Mouse (Mus musculus) yolk sac, embryonic 10.5 days (tissue): ENCODE results near the gene Zfp488.

Experiments used
- DNase-seq: peaks from one replicate; pipeline ENCODE4 v3.0.0-alpha.2; 2017; ENCODE audit warnings: low spot score

The Zfp488 gene

DNA sequence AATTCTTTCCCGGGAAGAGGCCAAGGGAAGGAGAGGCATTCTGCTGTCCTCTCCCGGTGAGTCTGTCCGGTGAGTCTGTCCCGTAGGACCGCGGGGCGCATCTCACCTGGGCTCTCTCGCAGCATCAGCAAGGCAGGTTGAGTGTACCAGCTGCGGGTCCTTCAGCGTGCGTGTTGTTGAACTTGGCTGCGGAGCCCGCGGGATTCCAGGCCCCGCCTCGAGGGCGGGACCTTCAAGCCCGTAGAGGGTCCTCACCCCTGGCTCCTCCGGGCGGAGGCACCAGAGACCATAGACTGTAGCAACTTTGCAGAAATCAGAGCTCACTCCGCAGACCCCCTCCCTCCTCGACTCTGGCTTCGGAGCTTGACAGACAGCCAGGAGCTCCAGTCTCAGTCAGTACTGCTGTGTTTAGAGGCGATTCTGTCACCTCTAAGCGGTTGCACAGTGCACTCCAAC lies at the start of gene Zfp488:
Gene Zfp488 (minus strand): TSS at position 161 of the 456 bp plus-strand sequence.
- DNase-seq: peak; percentile 12

DNA sequence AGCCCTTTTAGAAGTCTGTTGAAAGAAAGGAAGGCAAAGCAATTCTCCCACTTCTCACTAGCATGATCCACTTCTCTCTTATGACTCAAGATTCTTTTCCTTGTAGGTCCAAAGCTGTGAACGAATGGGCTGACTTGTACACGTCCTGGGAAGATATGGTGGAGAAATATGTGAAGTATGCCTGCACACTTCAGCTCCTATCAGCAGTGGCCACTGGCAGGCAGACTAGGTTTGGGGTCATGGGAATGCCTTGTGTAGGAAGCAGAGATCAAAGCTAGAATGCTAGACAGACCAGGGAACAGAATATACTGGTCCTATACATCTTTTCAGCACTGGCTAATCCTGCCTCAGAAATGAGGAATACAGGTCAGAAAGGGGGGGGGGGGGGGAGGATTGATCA lies 48.1 kb upstream of the Zfp488 start:
- DNase-seq: peak; percentile 7

DNA sequence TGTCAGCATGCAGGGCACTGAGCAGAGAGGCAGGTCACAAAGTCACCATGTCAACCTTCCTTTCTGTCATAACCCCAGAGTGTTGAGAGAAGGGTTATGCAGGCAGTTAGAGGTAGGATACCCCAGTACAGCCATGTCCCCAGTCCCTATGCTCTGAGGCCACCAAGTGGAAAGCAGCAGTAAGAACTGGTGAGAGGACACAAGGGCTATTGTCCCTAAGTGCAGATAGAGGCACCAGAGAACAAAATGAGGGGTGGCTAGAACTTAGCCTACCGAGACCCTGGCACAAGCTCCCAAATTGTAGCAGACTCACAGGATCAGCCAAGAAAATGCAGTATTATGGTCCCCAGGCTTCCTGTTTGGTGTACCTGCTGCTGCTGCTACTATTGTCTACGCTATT lies 38.4 kb upstream of the Zfp488 start:
- no peak for DNase-seq

DNA sequence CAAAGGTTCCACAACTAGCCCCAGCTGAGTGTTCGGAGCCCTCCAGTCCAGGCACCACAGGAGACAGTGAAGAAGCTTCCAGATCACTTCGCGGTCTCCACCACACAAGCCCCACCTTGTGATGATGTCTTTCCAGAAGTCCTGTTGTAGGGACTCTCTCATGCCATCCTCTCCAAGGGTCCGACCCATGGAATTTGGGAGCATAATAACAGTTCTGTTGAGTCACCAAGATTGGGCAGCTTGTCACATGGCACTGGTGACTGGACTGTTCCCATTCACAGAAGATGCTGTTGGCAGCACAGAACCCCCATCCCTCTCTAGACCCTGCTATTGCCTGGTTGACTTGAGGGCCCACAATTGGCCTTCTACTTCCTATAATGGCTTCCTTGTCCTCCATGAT lies 37.8 kb upstream of the Zfp488 start, which contains the start of gene Gm5460:
Gene Gm5460 (plus strand): TSS at position 378 of the 400 bp plus-strand sequence.
- DNase-seq: no peak

DNA sequence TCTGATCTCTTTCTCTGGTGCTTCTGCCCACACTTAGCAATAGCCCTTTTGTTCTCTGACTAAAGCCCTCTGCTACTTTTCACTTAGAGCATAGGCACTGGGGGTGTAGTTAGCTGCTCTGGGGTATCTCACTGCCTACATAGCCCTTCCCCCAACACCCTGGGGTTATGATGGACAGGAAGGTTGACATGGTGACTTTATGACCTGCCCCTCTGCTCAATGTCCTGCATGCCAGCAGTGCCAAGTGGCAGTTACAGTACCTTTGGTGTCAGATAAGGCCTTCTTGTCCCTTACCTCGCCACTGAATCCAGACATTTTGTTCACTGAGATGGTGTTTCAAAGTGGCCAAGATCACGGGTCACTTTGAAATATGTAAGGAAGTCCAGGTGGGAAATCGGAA lies 36.5 kb upstream of the Zfp488 start, which contains the start of gene Gm30083:
Gene Gm30083 (minus strand): TSS at position 120 of the 400 bp plus-strand sequence.
- DNase-seq: no peak

DNA sequence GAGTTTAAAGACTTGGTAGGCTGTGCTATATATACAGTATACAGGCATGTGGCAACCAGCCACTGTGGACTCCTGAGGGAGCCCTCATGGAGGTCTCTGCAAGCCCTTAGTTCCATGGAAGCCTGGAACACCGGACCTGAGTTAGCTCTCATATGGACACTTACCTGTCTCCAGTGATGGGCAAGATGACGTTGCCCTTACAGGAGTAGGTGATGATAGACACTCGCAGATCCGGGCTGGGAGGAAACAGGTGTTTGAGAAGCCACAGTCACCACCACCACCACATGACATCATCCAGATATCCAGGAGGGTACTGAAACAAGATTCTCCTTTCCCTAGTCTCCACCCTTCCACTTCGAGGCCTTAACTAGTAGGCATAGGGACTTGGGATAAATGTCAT lies 23.8 kb upstream of the Zfp488 start:
- no peak for DNase-seq

DNA sequence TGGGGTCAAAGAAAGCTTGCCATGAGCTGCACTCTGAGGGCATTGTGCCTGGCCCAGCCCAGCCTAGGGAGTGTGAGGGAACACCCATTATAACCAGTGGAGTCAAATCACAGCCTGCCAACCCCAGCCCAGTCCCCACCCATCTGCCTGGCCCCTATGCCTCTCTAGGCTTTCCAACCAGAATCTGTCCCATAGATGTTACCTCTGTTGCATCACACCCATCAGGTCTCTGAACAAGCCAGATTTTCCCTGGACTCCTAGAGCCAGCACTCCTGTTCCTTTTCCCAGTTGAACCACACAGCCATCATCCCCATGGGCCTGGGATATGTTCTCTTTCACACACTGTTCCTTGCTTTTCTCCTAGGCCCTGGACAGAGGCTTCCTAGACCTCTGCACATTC lies 22.9 kb upstream of the Zfp488 start:
- DNase-seq: no peak

DNA sequence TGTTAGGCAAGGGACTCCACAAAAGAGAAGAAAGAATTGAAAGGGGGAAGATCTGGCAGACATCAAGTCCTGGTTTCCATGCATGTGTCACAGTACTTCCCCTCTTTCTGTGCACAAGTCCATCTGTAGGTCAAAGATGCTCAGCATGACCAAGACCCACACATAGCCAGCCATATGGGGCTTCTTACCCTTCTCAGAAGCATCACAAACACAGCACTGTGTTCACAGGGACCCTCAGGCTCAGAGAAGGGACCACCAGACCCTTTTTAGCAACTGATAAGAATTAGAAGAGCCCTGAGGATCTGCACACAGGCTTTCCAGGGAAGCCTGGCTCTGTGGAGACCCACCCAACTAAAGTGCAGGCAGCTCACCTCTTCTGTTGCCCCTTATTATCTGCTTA lies 21.5 kb upstream of the Zfp488 start:
- no peak for DNase-seq

DNA sequence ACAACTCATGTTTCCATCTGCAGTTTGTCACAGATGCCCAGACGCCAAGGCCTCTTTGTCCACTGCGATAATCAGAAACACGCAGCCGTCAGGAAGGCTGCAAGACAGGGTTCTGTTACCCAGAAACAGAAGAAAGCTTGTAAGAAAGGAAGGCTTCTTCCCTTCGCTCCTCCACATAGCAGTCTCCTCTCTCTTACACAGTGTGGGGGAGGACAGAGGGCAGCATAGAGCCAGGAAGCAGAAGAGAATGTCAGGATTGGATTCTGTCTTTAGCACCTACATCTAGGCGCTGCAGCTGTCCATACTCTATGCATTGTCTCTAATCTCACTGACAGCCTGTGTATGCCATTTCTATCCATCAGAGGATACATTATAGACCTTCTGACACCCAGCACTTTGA lies 18.9 kb upstream of the Zfp488 start:
- no peak for DNase-seq

DNA sequence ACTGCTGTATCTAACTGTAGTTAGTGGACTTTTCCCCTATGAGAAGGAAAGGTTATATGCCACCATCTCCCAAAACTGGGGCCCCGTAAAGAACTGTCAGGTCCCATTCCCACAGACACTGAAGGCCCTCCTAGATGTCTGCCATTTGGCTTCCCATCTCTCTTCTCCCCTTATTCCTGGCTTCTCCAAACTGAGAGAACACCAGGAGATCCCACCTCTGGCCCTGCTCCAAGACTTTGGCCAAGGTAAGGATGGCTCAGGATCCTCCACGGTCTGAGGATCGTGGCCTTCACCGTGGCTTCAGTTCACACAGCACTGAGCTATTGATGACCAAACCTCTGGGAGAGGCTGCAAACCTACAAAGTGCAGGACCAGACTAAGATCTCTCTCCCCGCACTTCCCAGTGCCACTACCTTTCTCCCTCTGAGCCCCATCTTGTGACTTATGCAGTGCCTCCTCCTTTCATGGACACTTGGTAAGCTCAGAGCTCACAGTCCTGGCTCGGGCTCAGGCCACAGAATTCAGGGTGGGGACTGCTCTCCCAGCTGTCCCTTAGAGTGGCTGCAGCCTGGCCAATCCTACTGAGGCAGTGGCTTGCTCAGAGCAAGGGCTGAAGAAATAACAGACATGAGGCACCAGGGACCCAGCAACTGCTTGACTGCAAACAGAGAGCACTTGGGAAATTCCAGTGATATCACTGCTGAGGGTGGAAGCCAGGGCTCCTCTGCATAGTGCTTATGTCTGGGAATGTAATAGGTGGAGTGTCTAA lies 15.1 kb upstream of the Zfp488 start:
- DNase-seq: no peak

DNA sequence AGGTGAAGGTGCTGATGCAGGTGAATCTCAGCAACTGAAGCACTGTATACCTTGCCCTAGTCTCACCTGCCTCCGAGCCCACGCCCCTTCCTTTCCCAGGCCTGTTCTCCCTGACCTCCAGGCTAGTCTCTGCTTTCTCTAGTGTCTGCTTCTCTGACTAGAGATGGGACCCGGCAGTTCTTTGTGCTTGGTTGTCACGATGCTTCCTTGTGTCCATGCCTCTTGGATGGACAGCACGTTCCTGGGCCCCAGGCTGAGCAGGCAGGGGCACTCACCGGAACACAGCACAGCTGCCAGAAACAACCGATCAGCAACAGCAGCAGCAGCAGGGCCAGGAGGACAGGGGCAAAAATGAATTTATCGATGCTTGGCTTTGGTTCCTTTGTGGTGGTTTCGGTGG lies 14.5 kb upstream of the Zfp488 start:
- DNase-seq: no peak

DNA sequence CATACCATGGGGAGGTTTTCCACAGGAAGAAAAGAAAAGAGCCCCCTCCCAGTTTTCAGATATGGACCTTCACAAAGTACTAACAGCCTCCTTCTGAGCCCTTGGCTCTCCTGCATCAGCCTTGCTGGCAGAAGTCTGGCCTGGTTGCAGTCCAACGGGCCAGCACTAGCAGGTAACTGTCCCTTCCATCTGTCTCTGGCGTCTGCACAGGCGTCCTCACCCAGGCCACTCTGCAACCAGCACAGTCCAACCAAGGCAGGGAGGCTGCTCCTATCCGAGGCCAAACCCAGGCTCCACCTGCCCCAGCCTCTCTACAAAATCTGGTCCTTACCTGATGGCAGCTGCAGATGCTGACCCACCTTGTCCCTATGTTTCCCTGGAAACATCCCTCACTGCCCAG lies 13.4 kb upstream of the Zfp488 start:
- no peak for DNase-seq

DNA sequence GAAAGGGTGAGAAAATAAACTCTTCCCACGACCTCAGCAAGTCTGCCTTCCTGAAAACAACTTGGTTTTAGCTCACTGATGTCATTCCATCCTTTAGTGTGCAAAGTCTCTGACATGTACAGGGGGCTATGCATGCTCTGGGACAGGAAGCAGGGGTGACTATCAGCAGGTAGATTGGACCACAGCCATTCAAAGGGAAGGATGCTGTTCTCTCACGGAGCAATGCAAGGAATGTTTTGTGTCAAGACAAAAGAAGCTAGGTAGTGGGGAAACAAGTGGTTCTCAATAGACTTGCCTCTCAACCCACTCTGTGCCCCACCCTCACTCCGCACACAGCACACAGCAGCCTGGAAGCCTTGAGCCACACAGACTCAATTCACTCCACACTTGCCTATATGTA lies 10.6 kb upstream of the Zfp488 start:
- no peak for DNase-seq

DNA sequence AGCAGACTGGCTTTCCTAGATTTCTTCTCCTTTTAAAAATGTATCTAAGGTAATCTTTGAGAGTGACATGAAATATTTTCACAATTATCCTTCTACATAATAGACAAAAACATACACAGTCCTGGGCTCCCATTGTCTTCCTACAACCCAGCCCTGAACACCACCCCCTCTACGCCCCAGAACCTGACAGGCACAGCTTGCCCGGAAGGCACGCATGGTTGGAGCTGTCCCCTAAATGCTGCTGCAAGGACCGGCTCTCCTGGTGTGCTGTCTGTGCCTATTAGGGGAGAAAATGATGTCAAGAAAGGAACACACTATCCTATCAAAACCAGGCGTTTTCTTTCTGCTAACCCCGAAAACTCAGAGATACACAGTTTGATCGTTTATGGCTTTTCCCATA lies 816 bp downstream of the Zfp488 start:
- no peak for DNase-seq

DNA sequence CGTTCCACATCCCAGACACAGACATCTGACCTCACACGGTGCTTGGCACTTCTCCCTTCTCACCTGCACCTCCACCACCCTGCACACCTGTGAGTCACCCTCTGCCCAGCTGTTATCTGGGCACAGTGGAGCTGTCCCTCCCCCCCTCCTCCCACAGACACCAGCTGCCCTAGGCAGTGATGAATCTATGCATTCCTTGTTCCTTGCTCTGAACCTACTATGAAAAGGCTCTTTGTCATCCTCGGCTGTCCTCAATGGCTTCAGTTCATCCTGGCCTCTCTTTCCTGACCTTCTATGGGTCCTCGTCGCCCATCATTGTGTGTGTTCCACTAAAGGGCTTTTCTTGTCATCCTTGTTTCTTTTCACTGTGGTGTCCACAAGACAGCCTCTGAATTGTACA lies 3.8 kb downstream of the Zfp488 start:
- DNase-seq: no peak

DNA sequence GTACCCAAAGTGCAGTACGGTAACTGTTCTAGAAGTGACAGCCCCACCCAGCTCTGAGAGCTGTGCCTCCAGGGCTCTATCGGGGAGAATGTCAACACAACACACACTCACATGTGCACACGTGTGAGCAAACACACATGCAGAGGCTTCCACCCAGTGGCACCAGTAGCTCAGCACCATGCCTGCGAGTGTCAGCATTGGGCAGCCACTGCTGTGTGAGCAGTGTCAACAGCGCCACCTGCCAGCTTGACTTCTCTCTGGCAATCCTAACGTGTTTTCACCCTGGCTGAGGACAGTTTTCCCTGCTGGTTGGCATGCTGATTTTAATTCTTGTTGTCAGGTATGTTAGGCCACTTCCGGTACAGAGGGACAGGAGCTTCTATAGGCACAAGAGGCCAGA lies 5.9 kb downstream of the Zfp488 start:
- no peak for DNase-seq

DNA sequence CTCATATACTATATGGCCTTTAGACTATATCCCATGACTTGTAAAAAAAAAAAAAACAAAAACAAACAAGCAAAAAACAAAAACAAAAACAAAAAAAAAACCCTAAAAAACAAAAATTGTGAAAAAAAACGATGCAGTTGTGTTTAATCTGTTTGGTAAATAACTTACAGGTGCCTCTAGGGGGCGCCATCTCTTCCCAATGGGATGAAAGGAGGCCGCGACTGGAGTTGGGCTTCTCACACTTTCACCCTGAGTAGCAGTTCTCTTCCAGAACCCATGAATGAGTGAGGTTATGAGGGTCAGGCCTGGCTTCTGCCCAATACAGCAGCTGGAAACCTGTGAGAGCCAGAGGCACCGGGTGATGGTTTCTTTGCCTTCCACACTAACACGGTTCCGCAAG lies 12.9 kb downstream of the Zfp488 start:
- no peak for DNase-seq

DNA sequence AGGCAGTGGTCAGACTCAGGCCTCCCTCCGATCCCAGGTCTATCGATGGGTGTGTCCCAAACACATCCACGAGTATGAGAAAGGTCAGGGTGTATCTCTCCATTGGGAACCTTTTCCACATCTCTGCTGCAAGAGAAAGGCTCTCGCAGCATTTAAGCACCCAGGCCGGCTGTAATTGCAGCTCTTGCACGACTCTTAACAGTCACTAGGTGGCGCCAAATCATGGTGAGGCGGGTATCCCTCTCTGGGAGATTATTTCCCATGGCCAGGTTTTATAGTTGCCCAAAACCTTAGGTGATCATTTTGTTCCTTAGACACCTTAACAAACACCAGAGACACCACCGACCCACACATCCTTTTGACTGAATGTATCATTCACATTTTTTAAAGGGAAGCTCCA lies 19.2 kb downstream of the Zfp488 start:
- DNase-seq: peak; percentile 10

DNA sequence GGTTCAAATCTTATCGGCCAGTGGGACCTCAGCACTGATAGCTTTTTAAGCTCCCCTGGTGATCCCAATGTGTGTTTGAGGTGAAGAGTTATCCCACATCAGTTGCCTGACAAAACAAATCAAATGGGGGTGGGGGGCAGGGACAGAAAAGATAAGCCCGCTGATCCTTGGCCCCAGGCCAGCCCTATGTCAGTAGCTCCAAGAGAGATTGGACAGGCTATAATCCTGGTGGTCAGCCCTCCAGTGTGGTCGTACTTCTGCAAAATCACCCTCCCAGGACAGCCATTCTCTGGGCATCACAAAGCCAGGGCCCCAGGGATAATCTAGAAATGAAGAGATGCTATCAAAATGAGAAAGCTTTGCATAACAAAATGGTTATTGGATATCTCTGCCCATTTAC lies 19.7 kb downstream of the Zfp488 start:
- no peak for DNase-seq

DNA sequence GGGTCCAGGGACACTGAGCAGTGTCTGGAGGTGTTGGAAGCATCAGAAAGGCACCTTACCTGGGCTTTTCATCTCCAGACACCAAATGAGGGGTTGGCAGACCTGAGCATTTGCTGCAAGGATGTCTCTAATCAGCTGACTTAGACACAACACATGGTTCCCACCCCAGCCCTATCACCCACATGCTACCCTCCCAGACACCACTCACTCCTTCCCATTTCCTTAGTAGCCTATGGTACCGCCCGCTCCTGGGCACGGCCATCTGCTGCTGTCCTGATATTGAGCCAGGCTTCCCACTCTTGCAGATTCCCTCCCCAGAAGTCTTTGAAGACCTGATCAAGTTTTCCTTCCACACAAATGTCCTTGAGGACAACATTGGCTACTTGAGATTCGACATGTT lies 20.4 kb downstream of the Zfp488 start:
- DNase-seq: no peak

DNA sequence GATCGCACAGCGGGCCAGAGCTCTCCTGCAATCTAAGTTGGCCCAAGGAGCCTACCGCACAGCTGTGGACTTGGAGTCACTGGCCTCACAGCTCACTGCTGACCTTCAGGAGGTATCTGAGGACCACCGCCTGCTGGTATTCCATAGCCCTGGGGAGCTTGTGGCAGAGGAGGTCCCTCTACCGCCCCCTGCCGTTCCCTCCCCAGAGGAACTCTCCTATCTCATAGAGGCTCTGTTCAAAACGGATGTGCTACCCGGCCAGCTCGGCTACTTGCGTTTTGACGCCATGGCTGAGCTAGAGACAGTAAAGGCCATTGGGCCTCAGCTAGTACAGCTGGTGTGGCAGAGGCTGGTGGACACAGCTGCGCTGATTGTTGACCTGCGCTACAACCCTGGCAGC lies 22.5 kb downstream of the Zfp488 start:
- DNase-seq: no peak

DNA sequence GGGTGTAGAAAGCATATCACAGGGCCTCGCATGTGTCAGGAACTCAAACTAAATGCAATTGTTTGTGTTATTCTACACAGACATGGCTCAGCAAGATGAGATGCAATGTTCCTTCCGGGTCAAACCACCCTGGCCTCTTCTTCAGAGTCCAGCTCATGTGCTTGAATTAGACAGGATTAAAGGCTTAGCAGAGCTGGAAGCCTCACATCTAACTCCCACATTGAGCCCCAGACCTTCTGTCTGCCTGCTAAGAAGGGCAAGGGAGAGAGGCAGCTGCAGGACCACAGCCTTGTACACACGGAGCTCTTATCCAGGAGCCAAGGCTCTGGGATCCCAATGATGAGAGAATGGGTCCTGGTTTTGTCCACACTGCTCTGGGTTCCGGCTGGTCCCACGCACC lies 24.8 kb downstream of the Zfp488 start, which contains the start of gene Rbp3:
Gene Rbp3 (plus strand): TSS at position 243 of the 400 bp plus-strand sequence.
- DNase-seq: peak; percentile 18

DNA sequence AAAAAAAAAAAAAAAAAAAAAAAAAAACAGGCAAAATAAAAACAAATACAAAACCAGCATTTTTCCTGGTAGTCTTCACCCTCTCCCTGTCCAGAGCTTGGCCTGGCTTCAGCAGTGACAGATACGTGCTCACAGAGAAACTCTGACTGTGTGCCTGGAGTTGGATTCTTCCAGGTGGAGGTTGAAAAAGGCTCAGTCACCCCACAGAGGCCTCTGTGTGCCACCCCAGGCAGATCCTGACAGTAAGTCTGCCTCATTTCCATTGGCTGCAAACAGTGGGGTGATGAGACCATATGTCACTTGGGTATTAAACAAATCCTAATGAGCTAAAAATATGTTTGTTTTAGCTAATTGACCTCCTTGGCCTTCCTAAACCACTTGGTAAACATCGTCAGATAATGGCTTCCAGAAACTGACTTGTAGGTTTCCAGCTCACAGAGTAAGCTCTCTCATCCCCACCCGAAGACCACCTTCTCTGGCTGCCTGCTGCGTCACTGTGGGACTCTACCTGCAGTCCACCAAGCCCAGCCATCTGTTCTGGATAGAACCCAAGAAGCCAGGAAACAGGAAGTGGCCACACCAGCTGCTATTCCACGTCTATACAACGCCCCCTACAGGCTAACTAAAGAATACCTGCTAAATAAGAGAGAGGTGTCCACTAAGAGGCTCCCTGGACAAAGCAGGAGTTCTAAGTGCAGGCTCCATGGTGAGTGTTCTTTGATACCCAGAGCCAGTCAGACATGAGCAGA lies 26.2 kb downstream of the Zfp488 start:
- no peak for DNase-seq
